Mouse (Mus musculus): ENCODE measurements around the gene Nwd1. TPM values are rescaled to one million over a fixed set of nuclear protein-coding genes. Genes with fewer than 3 reads are reported as not detected.

Gene Nwd1
- total and polyA plus RNA-seq, 3 experiments, result 0.05 to 0.16 TPM; not detected in 1

DNA sequence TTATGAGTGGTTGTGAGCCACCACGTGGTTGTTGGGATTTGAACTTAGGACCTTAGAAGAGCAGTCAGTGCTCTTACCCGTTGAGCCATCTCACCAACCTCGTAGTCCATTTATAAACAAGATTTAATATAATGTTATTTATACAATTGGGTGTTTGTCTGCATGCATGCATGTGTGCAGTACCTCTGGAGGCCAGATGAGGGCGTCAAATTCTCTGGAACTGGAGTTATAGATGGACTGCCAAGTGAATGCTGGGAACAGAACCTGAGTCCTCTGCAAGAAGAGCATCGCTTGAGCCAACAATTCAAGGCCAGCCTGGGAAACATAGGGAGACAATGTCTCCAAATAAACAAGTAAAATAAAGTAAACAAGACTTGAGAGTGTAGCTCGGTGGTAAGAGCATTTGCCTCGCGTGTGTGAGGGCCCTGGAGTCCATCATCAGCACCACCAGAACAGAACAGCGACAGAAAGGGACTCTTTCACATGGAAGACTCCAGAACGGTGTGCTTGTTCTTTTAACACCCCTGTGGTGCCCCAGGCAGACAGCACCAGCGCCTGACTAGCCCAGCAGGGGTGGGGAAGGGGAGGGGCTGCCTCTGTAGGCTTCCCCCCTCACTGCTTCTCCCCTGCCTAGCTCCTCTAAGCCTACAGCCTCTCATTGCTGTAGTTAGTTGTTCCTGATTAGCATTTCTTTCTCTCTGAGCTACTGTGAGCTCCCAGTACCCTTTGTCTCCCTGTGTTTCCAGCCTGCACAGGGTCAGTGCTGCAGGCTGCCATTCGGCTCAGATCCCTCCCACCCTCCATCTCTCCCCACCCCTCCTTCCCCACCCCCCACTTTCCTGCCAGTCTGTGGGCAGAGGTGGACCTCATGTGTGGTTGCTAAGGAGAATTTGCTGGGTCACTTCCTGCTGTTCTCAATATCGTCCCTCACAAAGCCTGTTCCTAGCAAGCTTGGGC, 8.3 kb downstream of the Nwd1 start:
- ATAC-seq (ENCODE audit: extremely low read depth, insufficient number of reproducible peaks, low FRiP score, poor library complexity, severe bottlenecking) (peak; percentile 83), DNase-seq (ENCODE audit: low spot score) (peak; percentile 55)
- peak overlapping the region; percentile 56; the same call in 1 of the 2 replicates for H3K4me3 ChIP-seq (ENCODE audit: low read depth, low read length)
- peaks cover 4% of the 10 kb centered on the region; the same call in 1 of the 2 replicates for H3K27me3 ChIP-seq (ENCODE audit: insufficient read depth, low read length)
- H3K9me3 ChIP-seq (replicated peaks), result no peaks in the 10 kb centered on the region
- H3K4me1 ChIP-seq (ENCODE audit: insufficient read depth, low read depth, low read length), result peaks cover 56% of the 10 kb centered on the region
- no peaks in the 10 kb centered on the region for H3K36me3 ChIP-seq (replicated peaks)
- TF ChIP-seq CTCF (IDR thresholded peaks at IDR 0.05; ENCODE audit: low read depth, low read length) (peak; percentile 32), TAL1 (conservative IDR thresholded peaks at IDR 0.05; ENCODE audit: low read depth, low read length) (no peak), GATA2 (IDR thresholded peaks at IDR 0.05; ENCODE audit: borderline replicate concordance, low read depth, low read length) (no peak), GATA1 (IDR thresholded peaks at IDR 0.05; ENCODE audit: borderline replicate concordance, low read length) (no peak), POLR2AphosphoS5 (IDR thresholded peaks at IDR 0.05; ENCODE audit: insufficient replicate concordance, low read depth, low read length) (no peak)

DNA sequence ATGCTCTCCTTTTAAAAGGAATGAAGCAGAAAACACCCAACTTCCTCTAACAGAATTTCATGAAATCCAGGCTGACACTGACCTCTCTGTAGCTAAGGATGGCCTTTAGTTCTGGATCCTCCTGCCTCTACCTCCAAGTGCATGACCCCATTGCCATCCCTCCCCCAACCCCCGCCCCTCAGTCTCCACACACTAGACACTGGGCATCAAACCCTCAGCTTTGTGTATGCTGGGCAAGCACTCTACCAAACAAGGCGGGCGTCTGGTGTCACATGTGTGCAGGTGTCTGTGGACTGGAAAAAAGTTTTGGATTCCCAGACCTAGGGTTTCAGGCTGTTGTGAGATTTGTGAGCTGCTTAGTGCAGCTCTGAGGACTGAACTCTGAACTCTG, 9.0 kb downstream of the Nwd1 start:
- DNase-seq (ENCODE audit: low spot score) (no peak), ATAC-seq (ENCODE audit: extremely low read depth, insufficient number of reproducible peaks, low FRiP score, poor library complexity, severe bottlenecking) (no peak)
- no peaks in the 10 kb centered on the region for H3K27me3 ChIP-seq (ENCODE audit: insufficient read depth, low read length)
- H3K36me3 ChIP-seq (replicated peaks), result no peaks in the 10 kb centered on the region
- TF ChIP-seq GATA1 (IDR thresholded peaks at IDR 0.05; ENCODE audit: borderline replicate concordance, low read length) (no peak), GATA2 (IDR thresholded peaks at IDR 0.05; ENCODE audit: borderline replicate concordance, low read depth, low read length) (no peak), CTCF (IDR thresholded peaks at IDR 0.05; ENCODE audit: low read depth, low read length) (no peak), POLR2AphosphoS5 (IDR thresholded peaks at IDR 0.05; ENCODE audit: insufficient replicate concordance, low read depth, low read length) (no peak), TAL1 (conservative IDR thresholded peaks at IDR 0.05; ENCODE audit: low read depth, low read length) (no peak)
- H3K9me3 ChIP-seq (replicated peaks), result no peaks in the 10 kb centered on the region
- peaks cover 51% of the 10 kb centered on the region for H3K4me1 ChIP-seq (ENCODE audit: insufficient read depth, low read depth, low read length)
- peak overlapping the region; percentile 56; the same call in 1 of the 2 replicates for H3K4me3 ChIP-seq (ENCODE audit: low read depth, low read length)

DNA sequence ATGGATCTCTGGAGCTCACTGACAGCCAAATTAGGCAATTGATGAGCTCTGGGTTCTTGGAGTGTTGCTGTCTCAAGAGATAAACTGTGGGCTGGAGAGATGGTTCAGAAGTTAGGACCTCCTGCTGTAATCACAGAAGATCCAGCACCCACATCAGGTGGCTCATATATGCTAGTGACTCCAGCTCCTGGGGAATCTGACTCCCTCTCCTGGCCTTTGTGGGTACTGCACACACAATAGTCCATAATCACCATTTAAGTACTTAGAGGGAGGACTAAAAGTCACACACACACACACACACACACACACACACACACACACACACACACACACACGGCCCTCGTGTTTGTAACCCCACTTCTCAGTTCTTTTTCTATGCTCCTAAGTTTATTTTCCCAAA, 13.5 kb downstream of the Nwd1 start:
- Histone ChIP-seq H3K4me1 (ENCODE audit: insufficient read depth, low read depth, low read length) (peaks cover 61% of the 10 kb centered on the region), H3K9me3 (replicated peaks) (no peaks in the 10 kb centered on the region), H3K4me3 (ENCODE audit: low read depth, low read length) (no peak overlapping the region), H3K36me3 (replicated peaks) (no peaks in the 10 kb centered on the region), H3K27me3 (ENCODE audit: insufficient read depth, low read length) (no peaks in the 10 kb centered on the region)
- ATAC-seq (ENCODE audit: extremely low read depth, insufficient number of reproducible peaks, low FRiP score, poor library complexity, severe bottlenecking), result no peak
- no peak for DNase-seq (ENCODE audit: low spot score)
- TF ChIP-seq TAL1 (conservative IDR thresholded peaks at IDR 0.05; ENCODE audit: low read depth, low read length) (no peak), CTCF (IDR thresholded peaks at IDR 0.05; ENCODE audit: low read depth, low read length) (0 out of 2 replicates have a peak, but pooled peaks have one; percentile 10), POLR2AphosphoS5 (IDR thresholded peaks at IDR 0.05; ENCODE audit: insufficient replicate concordance, low read depth, low read length) (no peak)

DNA sequence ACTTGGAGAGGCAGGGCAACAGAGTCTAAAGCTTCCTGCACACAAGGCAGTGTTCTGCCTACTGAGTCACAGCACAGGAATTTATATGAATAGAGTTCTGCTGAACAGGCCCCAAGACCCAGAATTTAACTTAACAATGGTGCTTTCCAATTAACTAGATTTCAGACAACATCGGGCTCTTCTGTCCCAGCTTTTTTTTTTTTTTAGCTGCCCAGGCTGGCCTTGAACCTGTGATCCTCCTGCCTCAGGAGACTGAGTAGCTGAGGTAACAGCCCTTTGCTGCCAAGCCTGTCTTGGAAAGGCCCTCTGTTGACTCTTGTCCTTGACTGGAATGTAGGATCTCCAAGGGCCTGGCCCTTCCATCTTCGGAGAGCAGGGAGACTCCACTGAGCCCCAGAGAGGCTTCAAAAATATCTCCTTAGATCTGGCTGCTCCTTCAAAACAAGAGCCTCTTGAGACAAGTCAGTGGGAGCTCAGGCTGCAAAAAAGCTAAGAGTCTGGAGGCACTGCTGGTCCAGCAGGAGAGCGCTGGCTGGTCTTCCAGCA, 17.7 kb downstream of the Nwd1 start:
- no peaks in the 10 kb centered on the region for H3K36me3 ChIP-seq (replicated peaks)
- TF ChIP-seq CTCF (IDR thresholded peaks at IDR 0.05; ENCODE audit: low read depth, low read length) (no peak), GATA1 (IDR thresholded peaks at IDR 0.05; ENCODE audit: borderline replicate concordance, low read length) (no peak), GATA2 (IDR thresholded peaks at IDR 0.05; ENCODE audit: borderline replicate concordance, low read depth, low read length) (no peak), TAL1 (conservative IDR thresholded peaks at IDR 0.05; ENCODE audit: low read depth, low read length) (no peak), POLR2AphosphoS5 (IDR thresholded peaks at IDR 0.05; ENCODE audit: insufficient replicate concordance, low read depth, low read length) (no peak)
- peaks cover 3% of the 10 kb centered on the region; the same call in 1 of the 2 replicates for H3K27me3 ChIP-seq (ENCODE audit: insufficient read depth, low read length)
- H3K4me1 ChIP-seq (ENCODE audit: insufficient read depth, low read depth, low read length), result peaks cover 73% of the 10 kb centered on the region
- DNase-seq (ENCODE audit: low spot score), result no peak
- no peaks in the 10 kb centered on the region for H3K9me3 ChIP-seq (replicated peaks)
- no peak for ATAC-seq (ENCODE audit: extremely low read depth, insufficient number of reproducible peaks, low FRiP score, poor library complexity, severe bottlenecking)
- no peak overlapping the region; the same call in 1 of the 2 replicates for H3K4me3 ChIP-seq (ENCODE audit: low read depth, low read length)

GRCm38 (mm10) chr8:72664757-72665156, 18.2 kb downstream of the Nwd1 start:
- Histone ChIP-seq H3K9me3 (replicated peaks) (no peaks in the 10 kb centered on the region), H3K27me3 (ENCODE audit: insufficient read depth, low read length) (peaks cover 3% of the 10 kb centered on the region; the same call in 1 of the 2 replicates), H3K36me3 (replicated peaks) (no peaks in the 10 kb centered on the region), H3K4me1 (ENCODE audit: insufficient read depth, low read depth, low read length) (peaks cover 73% of the 10 kb centered on the region), H3K4me3 (ENCODE audit: low read depth, low read length) (peak overlapping the region; percentile 21; the same call in 1 of the 2 replicates)
- TF ChIP-seq POLR2AphosphoS5 (IDR thresholded peaks at IDR 0.05; ENCODE audit: insufficient replicate concordance, low read depth, low read length) (no peak), TAL1 (conservative IDR thresholded peaks at IDR 0.05; ENCODE audit: low read depth, low read length) (peak; percentile 74), CTCF (IDR thresholded peaks at IDR 0.05; ENCODE audit: low read depth, low read length) (no peak)
- ATAC-seq (ENCODE audit: extremely low read depth, insufficient number of reproducible peaks, low FRiP score, poor library complexity, severe bottlenecking), result peak; percentile 74
- peak; percentile 59 for DNase-seq (ENCODE audit: low spot score)

DNA sequence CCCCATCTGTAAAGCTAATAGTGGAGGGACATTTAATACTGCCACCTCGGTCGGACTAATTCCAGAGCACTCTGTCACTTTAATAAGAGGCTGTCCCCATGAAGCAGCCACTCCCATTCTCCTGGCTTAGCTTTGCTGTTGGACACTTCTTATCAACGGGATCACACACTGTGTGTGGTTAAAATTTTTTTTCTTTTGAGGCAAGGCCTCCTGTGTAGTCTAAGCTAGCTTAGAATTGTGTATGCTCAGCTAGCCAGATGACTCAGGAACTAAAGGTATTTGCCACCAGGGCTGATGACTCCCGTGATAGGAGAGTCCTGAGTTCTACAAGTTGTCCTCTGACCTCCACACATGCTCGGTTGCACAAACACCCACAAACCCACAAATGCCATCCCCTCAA, 18.9 kb downstream of the Nwd1 start:
- Histone ChIP-seq H3K4me3 (ENCODE audit: low read depth, low read length) (peak overlapping the region; percentile 21; the same call in 1 of the 2 replicates), H3K27me3 (ENCODE audit: insufficient read depth, low read length) (peaks cover 3% of the 10 kb centered on the region; the same call in 1 of the 2 replicates), H3K4me1 (ENCODE audit: insufficient read depth, low read depth, low read length) (peaks cover 73% of the 10 kb centered on the region), H3K36me3 (replicated peaks) (no peaks in the 10 kb centered on the region), H3K9me3 (replicated peaks) (no peaks in the 10 kb centered on the region)
- DNase-seq (ENCODE audit: low spot score) (no peak), ATAC-seq (ENCODE audit: extremely low read depth, insufficient number of reproducible peaks, low FRiP score, poor library complexity, severe bottlenecking) (peak; percentile 72)
- TF ChIP-seq GATA2 (IDR thresholded peaks at IDR 0.05; ENCODE audit: borderline replicate concordance, low read depth, low read length) (no peak), TAL1 (conservative IDR thresholded peaks at IDR 0.05; ENCODE audit: low read depth, low read length) (0 out of 2 replicates have a peak, but pooled peaks have one; percentile 19), GATA1 (IDR thresholded peaks at IDR 0.05; ENCODE audit: borderline replicate concordance, low read length) (no peak), POLR2AphosphoS5 (IDR thresholded peaks at IDR 0.05; ENCODE audit: insufficient replicate concordance, low read depth, low read length) (no peak), CTCF (IDR thresholded peaks at IDR 0.05; ENCODE audit: low read depth, low read length) (no peak)
